Mouse (Mus musculus) limb, embryonic 13.5 days (tissue): ENCODE results near the gene C1rl. TPM values are rescaled to one million over a fixed set of nuclear protein-coding genes. Genes with fewer than 3 reads are reported as not detected.

ENCODE experiments used
- ATAC-seq: fragments of 200-750 bp; cut with Nextera tagmentation; 2 replicates; pipeline ENCODE4 v1.8.0; 2017; ENCODE audit warnings: low read depth, moderate number of reproducible peaks, moderate TSS enrichment; ENCODE audit not compliant: low FRiP score
- H3K27ac ChIP-seq: fragments of 300-500 bp; sonication (generic); 2 replicates; pipeline ENCODE4 v1.5.1; 2015; ENCODE audit warnings: inconsistent platforms, mild to moderate bottlenecking, moderate library complexity
- H3K27me3 ChIP-seq: fragments of 300-500 bp; sonication (generic); 2 replicates; pipeline ENCODE4 v1.6.1; 2015; ENCODE audit warnings: mild to moderate bottlenecking, inconsistent platforms
- H3K36me3 ChIP-seq: fragments of 300-500 bp; sonication (generic); 2 replicates; pipeline ENCODE4 v1.6.1; 2015; ENCODE audit warnings: inconsistent platforms, mild to moderate bottlenecking, moderate library complexity
- H3K4me1 ChIP-seq: fragments of 300-500 bp; sonication (generic); 2 replicates; pipeline ENCODE4 v1.6.1; 2015; ENCODE audit warnings: inconsistent platforms
- H3K4me2 ChIP-seq: fragments of 300-500 bp; sonication (generic); replicated peaks from 2 replicates; pipeline ENCODE4 v1.6.1; 2015; ENCODE audit warnings: inconsistent platforms, mild to moderate bottlenecking, moderate library complexity
- H3K4me3 ChIP-seq: fragments of 300-500 bp; sonication (generic); 2 replicates; pipeline ENCODE4 v1.5.1; 2015; ENCODE audit warnings: moderate library complexity, mild to moderate bottlenecking, inconsistent platforms
- H3K9ac ChIP-seq: fragments of 300-500 bp; sonication (generic); 2 replicates; pipeline ENCODE4 v1.6.1; 2015; ENCODE audit warnings: mild to moderate bottlenecking, inconsistent platforms
- H3K9me3 ChIP-seq: fragments of 300-500 bp; sonication (generic); 2 replicates; pipeline ENCODE4 v1.6.1; 2016; ENCODE audit warnings: inconsistent platforms
- WGBS: fragments of 180-500 bp; shearing (Covaris S2); methylation state at CpG from one replicate; pipeline ENCODE4 v1.1.7; 2015; 5-methylcytosine and 5-hydroxymethylcytosine counted together
- polyA plus RNA-seq: library from polyadenylated mRNA; unstranded; fragments of >200 nt; fragmentation: Nextera tagmentation; extraction: Ambion mirVana; gene quantifications from 2 replicates; pipeline ENCODE4 v1.2.1, GENCODE M21; 2015

Gene C1rl
- 0.60 and 0.72 TPM in 2 replicates for polyA plus RNA-seq

GRCm38 (mm10) chr6:124492842-124493561, at the start of gene C1rl:
C1rl (plus strand) TSS chr6:124493113.
- H3K36me3 ChIP-seq: no peaks in the 10 kb centered on the region
- H3K4me1 ChIP-seq: no peaks in the 10 kb centered on the region
- H3K9ac ChIP-seq: no peak within 1 kb of the TSS
- H3K4me2 ChIP-seq: no peak within 1 kb of the TSS
- H3K27ac ChIP-seq: no peak within 1 kb of the TSS
- H3K9me3 ChIP-seq: no peaks in the 10 kb centered on the region
- no peak within 1 kb of the TSS for H3K4me3 ChIP-seq
- peak; percentile 90 for ATAC-seq
- 24% methylated on average over 3 of the region's 4 CpGs for WGBS
- no peaks in the 10 kb centered on the region for H3K27me3 ChIP-seq

- 91% methylated on average over 2 of the region's 2 CpGs for WGBS
- no peak for ATAC-seq
- Histone ChIP-seq H3K27me3 (no peaks in the 10 kb centered on the region), H3K9ac (no peak overlapping the region), H3K4me2 (no peak overlapping the region), H3K9me3 (no peaks in the 10 kb centered on the region), H3K27ac (no peak overlapping the region), H3K4me1 (no peaks in the 10 kb centered on the region), H3K4me3 (no peak overlapping the region), H3K36me3 (no peaks in the 10 kb centered on the region)
Observed at GRCm38 (mm10) chr6:124443338-124443737, 49.6 kb upstream of the C1rl start.

- Histone ChIP-seq H3K9me3 (no peaks in the 10 kb centered on the region), H3K4me2 (no peak overlapping the region), H3K36me3 (no peaks in the 10 kb centered on the region), H3K9ac (no peak overlapping the region), H3K27me3 (no peaks in the 10 kb centered on the region), H3K4me3 (no peak overlapping the region), H3K27ac (no peak overlapping the region), H3K4me1 (no peaks in the 10 kb centered on the region)
- WGBS: 91% methylated on average over 2 of the region's 2 CpGs
- ATAC-seq: no peak
Observed at GRCm38 (mm10) chr6:124446024-124446423, 46.9 kb upstream of the C1rl start.

- H3K27me3 ChIP-seq: no peaks in the 10 kb centered on the region
- H3K36me3 ChIP-seq: no peaks in the 10 kb centered on the region
- H3K4me2 ChIP-seq: no peak overlapping the region
- H3K9me3 ChIP-seq: no peaks in the 10 kb centered on the region
- no peak overlapping the region for H3K9ac ChIP-seq
- H3K27ac ChIP-seq: no peak overlapping the region
- no peak for ATAC-seq
- WGBS: 93% methylated on average over 9 of the region's 9 CpGs
- no peaks in the 10 kb centered on the region for H3K4me1 ChIP-seq
- no peak overlapping the region for H3K4me3 ChIP-seq
Observed at GRCm38 (mm10) chr6:124446459-124446858, 46.5 kb upstream of the C1rl start.

GRCm38 (mm10) chr6:124447356-124447755, 45.6 kb upstream of the C1rl start:
- Histone ChIP-seq H3K9ac (no peak overlapping the region), H3K4me3 (no peak overlapping the region), H3K27me3 (no peaks in the 10 kb centered on the region), H3K4me2 (no peak overlapping the region), H3K9me3 (no peaks in the 10 kb centered on the region), H3K27ac (no peak overlapping the region), H3K4me1 (no peaks in the 10 kb centered on the region), H3K36me3 (no peaks in the 10 kb centered on the region)
- WGBS: 88% methylated on average over 2 of the region's 2 CpGs
- no peak for ATAC-seq

GRCm38 (mm10) chr6:124448186-124448852, 44.6 kb upstream of the C1rl start:
- Histone ChIP-seq H3K27ac (no peak overlapping the region), H3K27me3 (no peaks in the 10 kb centered on the region), H3K36me3 (no peaks in the 10 kb centered on the region), H3K4me1 (no peaks in the 10 kb centered on the region), H3K4me2 (no peak overlapping the region), H3K4me3 (no peak overlapping the region), H3K9ac (no peak overlapping the region), H3K9me3 (no peaks in the 10 kb centered on the region)
- 68% methylated on average over 10 of the region's 10 CpGs for WGBS
- no peak for ATAC-seq

- H3K36me3 ChIP-seq: no peaks in the 10 kb centered on the region
- H3K9me3 ChIP-seq: no peaks in the 10 kb centered on the region
- H3K27ac ChIP-seq: no peak overlapping the region
- H3K4me1 ChIP-seq: no peaks in the 10 kb centered on the region
- H3K9ac ChIP-seq: no peak overlapping the region
- H3K4me2 ChIP-seq: no peak overlapping the region
- ATAC-seq: no peak
- H3K4me3 ChIP-seq: no peak overlapping the region
- WGBS: 92% methylated on average over 16 of the region's 16 CpGs
- no peaks in the 10 kb centered on the region for H3K27me3 ChIP-seq
Observed at GRCm38 (mm10) chr6:124448959-124449667, 43.8 kb upstream of the C1rl start.

GRCm38 (mm10) chr6:124449668-124450383, 43.1 kb upstream of the C1rl start:
- H3K9ac ChIP-seq: no peak overlapping the region

GRCm38 (mm10) chr6:124451995-124452394, 40.9 kb upstream of the C1rl start:
- WGBS: 56% methylated on average over 3 of the region's 3 CpGs
- H3K4me2 ChIP-seq: no peak overlapping the region

More at GRCm38 (mm10) chr6:124449668-124450383, 43.1 kb upstream of the C1rl start:
- H3K27me3 ChIP-seq: no peaks in the 10 kb centered on the region
- no peaks in the 10 kb centered on the region for H3K36me3 ChIP-seq
- WGBS: 81% methylated on average over 18 of the region's 18 CpGs
- H3K4me2 ChIP-seq: no peak overlapping the region
- no peaks in the 10 kb centered on the region for H3K9me3 ChIP-seq
- no peaks in the 10 kb centered on the region for H3K4me1 ChIP-seq
- H3K4me3 ChIP-seq: no peak overlapping the region
- ATAC-seq: no peak
- no peak overlapping the region for H3K27ac ChIP-seq

GRCm38 (mm10) chr6:124453756-124454155, 39.2 kb upstream of the C1rl start:
- H3K9ac ChIP-seq: no peak overlapping the region
- no peak overlapping the region for H3K27ac ChIP-seq
- WGBS: 53% methylated on average over 4 of the region's 4 CpGs
- ATAC-seq: no peak
- no peaks in the 10 kb centered on the region for H3K27me3 ChIP-seq
- H3K4me1 ChIP-seq: no peaks in the 10 kb centered on the region
- H3K4me3 ChIP-seq: no peak overlapping the region
- H3K9me3 ChIP-seq: no peaks in the 10 kb centered on the region
- no peak overlapping the region for H3K4me2 ChIP-seq
- no peaks in the 10 kb centered on the region for H3K36me3 ChIP-seq

More at GRCm38 (mm10) chr6:124451995-124452394, 40.9 kb upstream of the C1rl start:
- no peak overlapping the region for H3K4me3 ChIP-seq
- H3K9ac ChIP-seq: no peak overlapping the region
- H3K9me3 ChIP-seq: no peaks in the 10 kb centered on the region
- H3K27me3 ChIP-seq: no peaks in the 10 kb centered on the region
- H3K27ac ChIP-seq: no peak overlapping the region
- no peaks in the 10 kb centered on the region for H3K36me3 ChIP-seq
- no peaks in the 10 kb centered on the region for H3K4me1 ChIP-seq
- ATAC-seq: no peak

- H3K27ac ChIP-seq: no peak overlapping the region
- H3K9ac ChIP-seq: no peak overlapping the region
- H3K4me2 ChIP-seq: no peak overlapping the region
- H3K4me1 ChIP-seq: no peaks in the 10 kb centered on the region
- WGBS: 93% methylated on average over 5 of the region's 5 CpGs
- H3K4me3 ChIP-seq: no peak overlapping the region
- H3K36me3 ChIP-seq: 0 out of 2 replicates have a peak, but pooled peaks cover 1% of the 10 kb centered on the region
- no peaks in the 10 kb centered on the region for H3K27me3 ChIP-seq
- H3K9me3 ChIP-seq: no peaks in the 10 kb centered on the region
- no peak for ATAC-seq
Observed at GRCm38 (mm10) chr6:124456243-124456642, 36.7 kb upstream of the C1rl start.

GRCm38 (mm10) chr6:124457827-124458226, 35.1 kb upstream of the C1rl start:
- WGBS: 94% methylated on average over 5 of the region's 5 CpGs

More at GRCm38 (mm10) chr6:124457827-124458226, 35.1 kb upstream of the C1rl start:
- Histone ChIP-seq H3K4me3 (no peak overlapping the region), H3K4me1 (no peaks in the 10 kb centered on the region), H3K27me3 (0 out of 2 replicates have a peak, but pooled peaks cover 4% of the 10 kb centered on the region), H3K36me3 (peaks cover 5% of the 10 kb centered on the region; the same call in 1 of the 2 replicates), H3K27ac (no peak overlapping the region), H3K9me3 (no peaks in the 10 kb centered on the region), H3K9ac (no peak overlapping the region), H3K4me2 (no peak overlapping the region)
- no peak for ATAC-seq
